Mouse (Mus musculus) MEL (cell line): ENCODE data around the gene Cdc14b. TPM values are rescaled to one million over a fixed set of nuclear protein-coding genes. Genes with fewer than 3 reads are reported as not detected.

Experiments
- DNase-seq: peaks from one replicate; pipeline ENCODE4 v3.0.0; 2011; ENCODE audit warnings: low read depth, low spot score
- H3K27ac ChIP-seq: 2 replicates; pipeline ENCODE4 v1.5.1; 2012; ENCODE audit warnings: low read depth, mild to moderate bottlenecking, control low read depth, low read length, moderate library complexity; ENCODE audit not compliant: control insufficient read depth
- H3K27me3 ChIP-seq, 2 experiments: fragments of 150-350 bp in 1 of 2; sonication (generic) in 1 of 2; 2 replicates each; pipeline ENCODE4 v1.6.1; 2012; ENCODE audit warnings: low read length in 2 of 2, mild to moderate bottlenecking in 2 of 2, improper control_type of control experiment in 1 of 2, moderate library complexity in 1 of 2; ENCODE audit not compliant: insufficient read depth in 2 of 2, control insufficient read depth in 1 of 2
- H3K36me3 ChIP-seq, 2 experiments: 2 replicates each; pipeline ENCODE4 v1.6.1; 2012 to 2014; ENCODE audit warnings: low read length in 2 of 2, improper control_type of control experiment in 1 of 2, inconsistent platforms in 1 of 2, mild to moderate bottlenecking in 1 of 2; ENCODE audit not compliant: insufficient read depth in 2 of 2, control insufficient read depth in 1 of 2
- H3K4me1 ChIP-seq, 2 experiments: fragments of 150-350 bp in 1 of 2; sonication (generic) in 1 of 2; 2 replicates each; pipeline ENCODE4 v1.6.1; 2012; ENCODE audit warnings: low read length in 2 of 2, improper control_type of control experiment in 1 of 2, mild to moderate bottlenecking in 1 of 2; ENCODE audit not compliant: insufficient read depth in 2 of 2, control insufficient read depth in 1 of 2
- H3K4me3 ChIP-seq, 2 experiments: fragments of 150-350 bp in 1 of 2; sonication (generic) in 1 of 2; 2 replicates each; pipeline ENCODE4 v1.5.1; 2012; ENCODE audit warnings: low read depth in 2 of 2, low read length in 2 of 2, mild to moderate bottlenecking in 2 of 2, moderate library complexity in 2 of 2, control low read depth in 1 of 2, improper control_type of control experiment in 1 of 2; ENCODE audit not compliant: control insufficient read depth in 1 of 2, insufficient read depth in 1 of 2
- H3K79me2 ChIP-seq: 2 replicates; pipeline ENCODE4 v1.6.1; 2012; ENCODE audit warnings: mild to moderate bottlenecking, low read length, moderate library complexity; ENCODE audit not compliant: control insufficient read depth, poor library complexity, insufficient read depth
- H3K9ac ChIP-seq: 2 replicates; pipeline ENCODE4 v1.6.1; 2012; ENCODE audit warnings: low read depth, mild to moderate bottlenecking, control low read depth, low read length, moderate library complexity; ENCODE audit not compliant: control insufficient read depth, poor library complexity, severe bottlenecking
- H3K9me3 ChIP-seq: fragments of 150-350 bp; sonication (generic); replicated peaks from 2 replicates; pipeline ENCODE4 v1.6.1; 2012; ENCODE audit warnings: mild to moderate bottlenecking, low read length, improper control_type of control experiment, moderate library complexity; ENCODE audit not compliant: insufficient read depth
- BHLHE40 ChIP-seq: IDR thresholded peaks from 2 replicates; pipeline ENCODE4 v1.6.1; 2012; ENCODE audit warnings: low read depth, mild to moderate bottlenecking, inconsistent platforms, low read length, improper control_type of control experiment, borderline replicate concordance
- CHD1 ChIP-seq: IDR thresholded peaks from 2 replicates; pipeline ENCODE4 v1.6.1; 2012; ENCODE audit warnings: low read depth, mild to moderate bottlenecking, inconsistent platforms, low read length, improper control_type of control experiment
- CHD2 ChIP-seq: IDR thresholded peaks from 2 replicates; pipeline ENCODE4 v1.6.1; 2011; ENCODE audit warnings: low read length, improper control_type of control experiment
- CTCF ChIP-seq, 3 experiments: IDR thresholded peaks in 2 of 3; conservative IDR thresholded peaks in 1 of 3; 2 replicates each; pipeline ENCODE4 v1.5.1; 2011 to 2012; ENCODE audit warnings: low read length in 3 of 3, low read depth in 2 of 3, mild to moderate bottlenecking in 2 of 3, improper control_type of control experiment in 1 of 3, inconsistent platforms in 1 of 3, mixed read lengths in 1 of 3, moderate library complexity in 1 of 3; ENCODE audit not compliant: control insufficient read depth in 1 of 3, insufficient read depth in 1 of 3, poor library complexity in 1 of 3, severe bottlenecking in 1 of 3
- E2F4 ChIP-seq: IDR thresholded peaks from 2 replicates; pipeline ENCODE4 v1.6.1; 2011; ENCODE audit warnings: low read depth, low read length, improper control_type of control experiment, borderline replicate concordance
- ELF1 ChIP-seq: IDR thresholded peaks from 2 replicates; pipeline ENCODE4 v1.6.1; 2014; ENCODE audit warnings: low read depth, mild to moderate bottlenecking, inconsistent platforms, low read length, improper control_type of control experiment, moderate library complexity
- EP300 ChIP-seq, 2 experiments: IDR thresholded peaks; 2 replicates each; pipeline ENCODE4 v1.6.1; 2011; ENCODE audit warnings: improper control_type of control experiment in 2 of 2, low read length in 2 of 2, low read depth in 1 of 2, mild to moderate bottlenecking in 1 of 2
- ETS1 ChIP-seq: IDR thresholded peaks from 2 replicates; pipeline ENCODE4 v1.6.1; 2012; ENCODE audit warnings: low read depth, mild to moderate bottlenecking, inconsistent platforms, low read length, improper control_type of control experiment, moderate library complexity
- GABPA ChIP-seq: IDR thresholded peaks from 2 replicates; pipeline ENCODE4 v1.6.1; 2012; ENCODE audit warnings: low read depth, mild to moderate bottlenecking, inconsistent platforms, low read length, improper control_type of control experiment, moderate library complexity
- GATA1 ChIP-seq: IDR thresholded peaks from 2 replicates; pipeline ENCODE4 v1.6.1; 2011; ENCODE audit warnings: low read depth, low read length, improper control_type of control experiment
- HCFC1 ChIP-seq: IDR thresholded peaks from 2 replicates; pipeline ENCODE4 v1.6.1; 2012; ENCODE audit warnings: low read depth, mild to moderate bottlenecking, inconsistent platforms, low read length, improper control_type of control experiment, moderate library complexity
- JUND ChIP-seq: IDR thresholded peaks from 2 replicates; pipeline ENCODE4 v1.6.1; 2011; ENCODE audit warnings: low read depth, mild to moderate bottlenecking, improper control_type of control experiment, low read length
- MAX ChIP-seq: IDR thresholded peaks from 2 replicates; pipeline ENCODE4 v1.6.1; 2011; ENCODE audit warnings: low read length, improper control_type of control experiment
- MAZ ChIP-seq: IDR thresholded peaks from 2 replicates; pipeline ENCODE4 v1.6.1; 2012; ENCODE audit warnings: low read depth, mild to moderate bottlenecking, inconsistent platforms, low read length, improper control_type of control experiment
- MEF2A ChIP-seq: IDR thresholded peaks from 2 replicates; pipeline ENCODE4 v1.6.1; 2014; ENCODE audit warnings: low read depth, mild to moderate bottlenecking, inconsistent platforms, low read length, improper control_type of control experiment; ENCODE audit not compliant: poor library complexity, insufficient replicate concordance, severe bottlenecking; ENCODE audit errors: extremely low read depth
- MXI1 ChIP-seq: IDR thresholded peaks from 2 replicates; pipeline ENCODE4 v1.6.1; 2011; ENCODE audit warnings: mild to moderate bottlenecking, low read depth, low read length, improper control_type of control experiment
- NRF1 ChIP-seq: IDR thresholded peaks from 2 replicates; pipeline ENCODE4 v1.6.1; 2014; ENCODE audit warnings: low read depth, mild to moderate bottlenecking, inconsistent platforms, low read length, improper control_type of control experiment, moderate library complexity; ENCODE audit not compliant: poor library complexity, insufficient read depth, severe bottlenecking
- POLR2A ChIP-seq, 2 experiments: IDR thresholded peaks; 2 replicates each; pipeline ENCODE4 v1.6.1; 2011 to 2012; ENCODE audit warnings: low read length in 2 of 2, mild to moderate bottlenecking in 2 of 2, control low read depth in 1 of 2, improper control_type of control experiment in 1 of 2, low read depth in 1 of 2, moderate library complexity in 1 of 2; ENCODE audit not compliant: control insufficient read depth in 1 of 2, insufficient read depth in 1 of 2, poor library complexity in 1 of 2
- POLR2AphosphoS2 ChIP-seq: IDR thresholded peaks from 2 replicates; pipeline ENCODE4 v1.6.1; 2011; ENCODE audit warnings: low read length, improper control_type of control experiment
- POLR2AphosphoS5 ChIP-seq: IDR thresholded peaks from 2 replicates; pipeline ENCODE4 v1.6.1; 2012; ENCODE audit warnings: low read depth, borderline replicate concordance, mild to moderate bottlenecking, inconsistent platforms, low read length, moderate library complexity, mixed read lengths
- SIN3A ChIP-seq: IDR thresholded peaks from 2 replicates; pipeline ENCODE4 v1.6.1; 2012; ENCODE audit warnings: low read length, improper control_type of control experiment, inconsistent platforms
- TAL1 ChIP-seq: IDR thresholded peaks from 2 replicates; pipeline ENCODE4 v1.6.1; 2012; ENCODE audit warnings: mild to moderate bottlenecking, inconsistent platforms, low read length, moderate library complexity, mixed read lengths
- TBP ChIP-seq: IDR thresholded peaks from 2 replicates; pipeline ENCODE4 v1.8.0; 2011; ENCODE audit warnings: low read depth, low read length, improper control_type of control experiment
- TCF12 ChIP-seq: IDR thresholded peaks from 2 replicates; pipeline ENCODE4 v1.6.1; 2014; ENCODE audit warnings: low read depth, mild to moderate bottlenecking, inconsistent platforms, low read length, improper control_type of control experiment, moderate library complexity
- UBTF ChIP-seq: IDR thresholded peaks from 2 replicates; pipeline ENCODE4 v1.6.1; 2012; ENCODE audit warnings: low read depth, mild to moderate bottlenecking, inconsistent platforms, low read length, improper control_type of control experiment, moderate library complexity, borderline replicate concordance; ENCODE audit not compliant: insufficient read depth
- USF2 ChIP-seq, 2 experiments: IDR thresholded peaks; 2 replicates each; pipeline ENCODE4 v1.6.1; 2011 to 2012; ENCODE audit warnings: improper control_type of control experiment in 2 of 2, low read length in 2 of 2, borderline replicate concordance in 1 of 2, inconsistent platforms in 1 of 2, low read depth in 1 of 2, mild to moderate bottlenecking in 1 of 2; ENCODE audit not compliant: insufficient read depth in 1 of 2
- ZKSCAN1 ChIP-seq: IDR thresholded peaks from 2 replicates; pipeline ENCODE4 v1.6.1; 2012; ENCODE audit warnings: low read depth, mild to moderate bottlenecking, inconsistent platforms, low read length, improper control_type of control experiment, moderate library complexity
- ZMIZ1 ChIP-seq: IDR thresholded peaks from 2 replicates; pipeline ENCODE4 v1.6.1; 2012; ENCODE audit warnings: low read depth, mild to moderate bottlenecking, inconsistent platforms, low read length, improper control_type of control experiment, moderate library complexity
- ZNF384 ChIP-seq: IDR thresholded peaks from 2 replicates; pipeline ENCODE4 v1.6.1; 2012; ENCODE audit warnings: low read depth, mild to moderate bottlenecking, inconsistent platforms, low read length, improper control_type of control experiment
- polyA plus RNA-seq, 2 experiments: library from polyadenylated mRNA; stranded (reverse) in 1 of 2; unstranded in 1 of 2; fragments of >175 nt in 1 of 2; fragments of >200 nt in 1 of 2; gene quantifications; 2 replicates each; pipeline versions ENCODE4 v1.2.1 to v1.2.4; 2012; ENCODE audit warnings: low replicate concordance in 2 of 2, low read depth in 1 of 2; ENCODE audit not compliant: insufficient read length in 2 of 2, insufficient read depth in 1 of 2, missing spikeins in 1 of 2
- total RNA-seq: library from RNA; depleted of rRNA; stranded (reverse); fragments of 300-350 nt; gene quantifications from 2 replicates; pipeline ENCODE4 v1.2.3, GENCODE M21; 2012

Cdc14b gene
- total and polyA plus RNA-seq, 3 experiments, result 18.7 to 28.3 TPM; not detected in 1

DNA sequence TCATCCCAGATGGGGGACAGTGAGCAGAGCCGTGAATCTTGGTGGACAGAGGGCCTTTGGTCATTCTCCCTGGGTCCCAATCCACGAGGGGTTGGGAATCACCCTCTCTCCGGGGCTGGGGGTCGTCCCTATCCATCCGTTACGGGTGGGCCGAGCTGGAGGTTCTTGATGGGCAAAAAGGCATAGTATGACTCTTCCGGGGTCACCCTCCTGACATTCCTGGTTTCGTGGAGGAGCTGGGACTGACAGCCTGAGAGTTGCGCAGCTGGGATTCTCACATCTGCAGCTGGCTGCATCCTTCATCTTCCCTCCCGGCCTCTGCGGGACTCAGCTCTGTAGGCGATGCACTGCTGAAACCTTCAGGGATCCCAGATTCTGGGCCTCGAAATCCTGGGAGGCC, 112.5 kb downstream of the Cdc14b start:
- H3K9me3 ChIP-seq, result no peaks in the 10 kb centered on the region
- peaks cover 6 to 25% of the 10 kb centered on the region in 2 experiments for H3K27me3 ChIP-seq
- no peaks in the 10 kb centered on the region for H3K36me3 ChIP-seq
- peaks cover 0 to 10% of the 10 kb centered on the region in 2 experiments; a peak in 3 of 4 replicates for H3K4me1 ChIP-seq
- no peak for TF ChIP-seq USF2 (IDR thresholded peaks at IDR 0.05; ENCODE audit: borderline replicate concordance in 1 of 2, insufficient read depth in 1 of 2, low read depth in 1 of 2, low read length in 2 of 2)
- TF ChIP-seq ZKSCAN1, result no peak
- peak overlapping the region; percentile 73 to 99 for H3K4me3 ChIP-seq
- H3K9ac ChIP-seq, result peak overlapping the region; percentile 82
- H3K27ac ChIP-seq, result no peak overlapping the region
- DNase-seq, result no peak
- no peaks in the 10 kb centered on the region for H3K79me2 ChIP-seq

DNA sequence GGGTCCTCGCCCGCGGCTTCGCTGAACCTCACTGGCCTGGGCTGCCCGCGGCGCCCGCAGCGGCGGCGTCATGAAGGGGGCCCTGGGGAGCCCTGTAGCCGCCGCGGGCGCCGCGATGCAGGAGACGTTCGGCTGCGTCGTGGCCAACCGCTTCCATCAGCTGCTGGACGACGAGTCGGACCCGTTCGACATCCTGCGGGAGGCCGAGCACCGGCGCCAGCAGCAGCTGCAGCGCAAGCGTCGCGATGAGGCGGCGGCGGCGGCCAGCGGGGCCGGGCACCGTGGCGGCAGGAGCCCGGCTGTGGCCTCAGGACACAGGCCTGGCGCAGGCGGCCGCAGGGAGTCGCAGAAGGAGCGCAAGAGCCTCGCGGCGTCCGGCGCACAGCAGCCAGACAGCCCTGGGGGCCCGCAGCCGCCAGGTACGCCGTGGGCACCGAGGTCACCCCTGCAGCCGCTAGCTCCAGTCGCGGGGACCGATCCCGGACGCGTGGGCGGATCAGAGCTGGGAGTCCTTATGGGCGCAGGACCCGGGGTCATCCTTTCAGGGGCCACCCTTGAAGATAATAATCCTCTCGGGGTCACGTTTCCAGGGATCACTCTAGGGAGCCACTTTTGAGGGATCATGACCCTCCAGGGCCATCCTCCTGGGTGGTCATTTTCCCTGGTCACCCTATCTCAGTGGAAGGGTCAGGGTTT, 113.0 kb downstream of the Cdc14b start:
- H3K9ac ChIP-seq, result peak overlapping the region; percentile 82
- peak overlapping the region; percentile 73 to 99 for H3K4me3 ChIP-seq
- no peak for DNase-seq
- H3K79me2 ChIP-seq, result no peaks in the 10 kb centered on the region
- no peaks in the 10 kb centered on the region for H3K9me3 ChIP-seq
- no peaks in the 10 kb centered on the region for H3K36me3 ChIP-seq
- peaks cover 0 to 10% of the 10 kb centered on the region in 2 experiments; a peak in 3 of 4 replicates for H3K4me1 ChIP-seq
- peak overlapping the region; percentile 23 for H3K27ac ChIP-seq
- peaks cover 6 to 25% of the 10 kb centered on the region in 2 experiments for H3K27me3 ChIP-seq
- TF ChIP-seq GATA1 (no peak), BHLHE40 (no peak), E2F4 (no peak), ZKSCAN1 (no peak), TCF12 (0 out of 2 replicates have a peak, but pooled peaks have one; percentile 9), ZMIZ1 (no peak), SIN3A (peak; percentile 54), POLR2A (IDR thresholded peaks at IDR 0.05; ENCODE audit: control insufficient read depth in 1 of 2, insufficient read depth in 1 of 2, low read depth in 1 of 2, low read length in 2 of 2, poor library complexity in 1 of 2) (peak; percentile 64 to 71; a peak in 3 of 4 replicates), UBTF (no peak), USF2 (IDR thresholded peaks at IDR 0.05; ENCODE audit: borderline replicate concordance in 1 of 2, insufficient read depth in 1 of 2, low read depth in 1 of 2, low read length in 2 of 2) (no peak), POLR2AphosphoS5 (no peak), GABPA (no peak), HCFC1 (no peak), JUND (no peak), ZNF384 (no peak), MAZ (no peak; the same call in 1 of the 2 replicates), CTCF (IDR thresholded peaks at IDR 0.05 in 2 of 3, conservative IDR thresholded peaks at IDR 0.05 in 1 of 3; ENCODE audit: control insufficient read depth in 1 of 3, insufficient read depth in 1 of 3, low read depth in 2 of 3, low read length in 3 of 3, poor library complexity in 1 of 3, severe bottlenecking in 1 of 3) (no peak), ELF1 (no peak), TAL1 (no peak), MXI1 (peak; percentile 79), POLR2AphosphoS2 (peak; percentile 32; the same call in 1 of the 2 replicates), ETS1 (no peak), MEF2A (no peak), CHD2 (no peak), NRF1 (peak; percentile 11; the same call in 1 of the 2 replicates), EP300 (IDR thresholded peaks at IDR 0.05; ENCODE audit: low read depth in 1 of 2, low read length in 2 of 2) (no peak), TBP (no peak), MAX (peak; percentile 75), CHD1 (no peak)
